Mouse (Mus musculus): ENCODE measurements at regions not wholly inside any gene's neighbourhood (a gene's known extent, or its start where the extent isn't known, plus 50 kb on each side); places are given as distances from the start of the nearest gene placed in this dataset.

DNA sequence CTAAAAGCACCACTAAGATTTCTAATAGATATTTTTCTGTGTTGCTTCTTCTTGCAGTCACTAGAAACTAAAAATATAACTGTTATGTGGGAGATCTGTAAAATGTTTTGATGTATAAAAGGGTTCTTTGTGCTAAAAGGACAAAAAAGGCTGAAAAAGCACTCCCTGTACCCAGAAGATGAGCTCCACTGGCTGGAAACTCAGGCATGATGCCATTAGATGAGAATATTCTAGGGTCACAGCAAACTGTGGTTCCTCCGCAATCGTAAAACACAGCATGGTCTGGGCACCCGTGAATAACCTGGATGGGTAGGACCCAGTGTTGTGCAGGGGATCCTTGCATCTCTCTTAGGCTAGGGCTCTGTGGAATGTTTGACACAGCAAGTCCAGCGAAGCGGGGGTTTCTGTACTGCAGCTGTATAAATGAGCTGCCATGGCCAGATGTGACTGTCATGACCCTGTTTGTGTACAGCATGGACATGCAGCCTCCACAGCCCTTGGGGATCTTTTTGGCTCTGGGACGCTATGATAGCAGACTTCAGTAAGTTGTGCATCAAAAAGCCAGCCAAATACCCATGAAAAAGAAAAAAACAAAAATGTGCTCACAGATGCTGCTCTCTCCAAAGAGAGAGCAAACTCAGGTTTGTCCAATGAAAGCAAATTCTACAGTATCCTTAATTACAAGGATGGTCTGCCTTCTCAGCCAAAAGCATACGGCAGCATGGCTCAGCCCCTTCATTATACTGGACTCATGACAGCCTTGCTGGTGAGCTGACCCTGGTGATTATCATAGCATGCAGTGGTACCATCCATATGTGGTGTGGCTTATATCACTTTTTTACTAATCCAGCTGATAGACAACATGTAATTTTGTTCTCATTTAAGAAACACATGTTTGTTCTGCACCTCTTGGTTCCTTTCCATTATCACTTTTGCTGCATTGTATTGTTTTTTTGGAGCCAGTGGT, 103.9 kb upstream of the Arhgap20 start:
- TF ChIP-seq CTCF (IDR thresholded peaks at IDR 0.05; ENCODE audit: low read depth) (no peak), EP300 (optimal IDR thresholded peaks at IDR 0.05) (no peak)

Measured in stomach, postnatal 0 days (tissue).